ENCODE assay signal across 10 mouse cellular contexts in the genomic region with DNA sequence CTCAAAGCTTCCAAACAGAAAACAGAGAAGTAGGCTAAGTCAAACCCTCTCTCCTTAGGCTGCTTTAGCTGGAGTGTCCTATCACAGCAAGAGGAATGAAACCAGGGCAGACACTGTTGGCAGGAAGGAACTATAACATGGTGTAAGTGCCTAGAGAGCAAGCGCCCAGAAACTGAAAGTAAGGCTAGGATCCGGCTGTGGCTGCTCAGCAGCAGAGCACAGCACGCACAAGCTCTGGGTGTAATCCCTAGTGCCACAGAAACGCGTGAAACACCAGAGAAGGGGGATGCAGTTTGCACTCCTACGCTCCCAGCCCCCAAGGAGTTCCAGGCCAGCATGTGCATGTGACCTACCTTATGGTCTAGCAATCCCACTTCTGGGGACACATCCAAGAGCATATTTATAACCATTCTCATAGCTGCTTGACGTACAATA. TPM values are rescaled to one million over a fixed set of nuclear protein-coding genes. Genes with fewer than 3 reads are reported as not detected.
DNase-seq lines count a peak whose midpoint lies in the region; ATAC-seq lines count a peak whose summit lies in the region.
"Had no signal": no experiment of that assay in that cellular context is flagged by ENCODE, and none has a peak within 500 bp of the region (broad histone marks: within the 10 kb centered on the region; RNA-seq: fewer than 3 reads in every experiment).

No protein-coding gene starts in this region.

- no peak for ATAC-seq in neural tube, embryonic 12.5 days (ENCODE audit: low FRiP score, low read depth)
- ATAC-seq in heart, embryonic 11.5 days (replicated peaks; ENCODE audit: insufficient number of reproducible peaks, low FRiP score, low TSS enrichment): no peak

- 87% methylated on average over 7 of the region's 7 CpGs for WGBS in neural tube, embryonic 12.5 days
- 81% methylated on average over 7 of the region's 7 CpGs for WGBS in heart, embryonic 11.5 days (ENCODE audit: insufficient replicate concordance)

- peaks cover 5% of the 10 kb centered on the region for H3K4me1 ChIP-seq in neural tube, embryonic 12.5 days
- H3K4me1 ChIP-seq in heart, embryonic 11.5 days (ENCODE audit: control insufficient read depth, insufficient read depth, low read length): peaks cover 12% of the 10 kb centered on the region

- no peak overlapping the region for H3K9ac ChIP-seq in neural tube, embryonic 12.5 days
- peak overlapping the region; percentile 34; the same call in 1 of the 2 replicates for H3K9ac ChIP-seq in heart, embryonic 11.5 days (ENCODE audit: low read depth, low read length)
- H3K9ac ChIP-seq: embryonic facial prominence, embryonic 15.5 days; midbrain, embryonic 12.5 days had no signal

- DNase-seq in adrenal gland, postnatal 14 days: peak; percentile 63
- no peak for DNase-seq in adrenal gland, postnatal 25 days
- DNase-seq in neural tube, embryonic 10.5 days (ENCODE audit: extremely low spot score, low spot score): no peak
- DNase-seq in left cerebral cortex, postnatal 36 days (ENCODE audit: low spot score in 2 of 2): peak; percentile 37 to 38
- DNase-seq in natural killer cell, adult 2 months (ENCODE audit: low spot score in 2 of 2): peak; percentile 58 to 60
- DNase-seq in c-Kit-positive CD71-positive TER-119-positive erythroid progenitor cells, embryonic 14.5 days (ENCODE audit: low spot score): no peak

- no peak overlapping the region for H3K4me3 ChIP-seq in neural tube, embryonic 12.5 days
- H3K4me3 ChIP-seq in heart, embryonic 11.5 days (ENCODE audit: low read depth, low read length): no peak overlapping the region
- H3K4me3 ChIP-seq: embryonic facial prominence, embryonic 15.5 days; midbrain, embryonic 12.5 days had no signal

- no peak overlapping the region for H3K4me2 ChIP-seq in neural tube, embryonic 12.5 days (replicated peaks)
- H3K4me2 ChIP-seq in heart, embryonic 11.5 days: peak overlapping the region; percentile 16; the same call in 1 of the 2 replicates
- H3K4me2 ChIP-seq: embryonic facial prominence, embryonic 15.5 days; midbrain, embryonic 12.5 days had no signal

- intact Hi-C loops in left cerebral cortex, postnatal 36 days (cut with DNase I): no loop called here

- H3K27ac ChIP-seq in neural tube, embryonic 12.5 days: 0 out of 2 replicates have a peak overlapping the region, but pooled peaks have one; percentile 15
- no peak overlapping the region; the same call in 1 of the 2 replicates for H3K27ac ChIP-seq in heart, embryonic 11.5 days (ENCODE audit: low read depth, low read length)
- H3K27ac ChIP-seq: embryonic facial prominence, embryonic 15.5 days; midbrain, embryonic 12.5 days had no signal

- no peaks in the 10 kb centered on the region for H3K9me3 ChIP-seq in neural tube, embryonic 12.5 days
- H3K9me3 ChIP-seq in heart, embryonic 11.5 days (replicated peaks; ENCODE audit: control insufficient read depth, low read length): no peaks in the 10 kb centered on the region
- H3K9me3 ChIP-seq: embryonic facial prominence, embryonic 15.5 days; midbrain, embryonic 12.5 days had no signal

- H3K27me3 ChIP-seq in neural tube, embryonic 12.5 days (replicated peaks): no peaks in the 10 kb centered on the region
- H3K27me3 ChIP-seq in heart, embryonic 11.5 days (ENCODE audit: control insufficient read depth, insufficient read depth, low read length): no peaks in the 10 kb centered on the region
- H3K27me3 ChIP-seq: embryonic facial prominence, embryonic 15.5 days; midbrain, embryonic 12.5 days had no signal

- no peaks in the 10 kb centered on the region for H3K36me3 ChIP-seq in neural tube, embryonic 12.5 days
- H3K36me3 ChIP-seq in heart, embryonic 11.5 days (ENCODE audit: control insufficient read depth, insufficient read depth, low read length): no peaks in the 10 kb centered on the region; the same call in 1 of the 2 replicates
- H3K36me3 ChIP-seq: embryonic facial prominence, embryonic 15.5 days; midbrain, embryonic 12.5 days had no signal

RNA-seq across cellular contexts. Expression of gene Crtc3, which starts 41.2 kb away (rescaled TPM):
- 22.5 and 29.0 TPM in 2 replicates for total RNA-seq in adrenal gland, postnatal 14 days (2021)
- total RNA-seq in adrenal gland, postnatal 25 days (2021): 34.0 and 39.3 TPM in 2 replicates
- 14.6 and 18.0 TPM in 2 replicates for polyA plus RNA-seq in neural tube, embryonic 12.5 days (2016; fragmentation: Nextera tagmentation; extraction: Ambion mirVana)
- polyA plus RNA-seq in heart, embryonic 11.5 days (2014; fragmentation: Nextera tagmentation; extraction: Ambion mirVana): 13.4 and 14.2 TPM in 2 replicates
- total RNA-seq in left cerebral cortex, postnatal 36 days (2021): 10 to 100 TPM; 12.1 to 15.7 TPM

Comparison
In these comparisons a context has a peak if more than half of its experiments do, and no peak if none do; other contexts are left out.
1. DNase-seq: peak in adrenal gland, postnatal 14 days (single experiment), left cerebral cortex, postnatal 36 days (2 of 2) and natural killer cell, adult 2 months (2 of 2); none in adrenal gland, postnatal 25 days (single experiment), neural tube, embryonic 10.5 days (single experiment) and c-Kit-positive CD71-positive TER-119-positive erythroid progenitor cells, embryonic 14.5 days (single experiment).